Mouse (Mus musculus): ENCODE measurements around the gene Maff.
A peak's percentile ranks its signal among the peaks of the same experiment; 100 is the strongest.

Maff gene

DNA sequence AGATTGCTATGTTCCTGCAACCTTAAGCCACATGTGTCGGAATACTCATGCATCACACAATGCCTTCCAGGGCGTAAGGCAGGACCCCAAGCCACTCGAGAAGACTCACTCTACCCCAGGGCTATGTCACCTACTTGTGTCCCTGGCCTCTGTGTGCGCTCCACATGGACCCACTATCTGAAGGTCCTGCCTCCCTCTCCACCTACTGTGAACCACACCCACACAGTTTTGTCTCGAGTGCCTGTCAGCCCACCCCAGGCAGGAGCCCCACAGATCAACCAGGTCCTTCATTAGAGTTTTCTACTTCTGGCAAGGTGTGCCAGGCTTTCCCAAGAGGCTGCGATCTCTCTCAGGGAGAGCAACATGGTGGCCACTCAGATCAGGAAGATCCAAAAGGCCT is 48.9 kb downstream of the Maff start:
- DNase-seq (ENCODE audit: low read depth, low spot score), result no peak

GRCm38 (mm10) chr15:79396736-79397135 is 50.3 kb downstream of the Maff start:
- DNase-seq (ENCODE audit: low read depth, low spot score), result peak; percentile 26

DNA sequence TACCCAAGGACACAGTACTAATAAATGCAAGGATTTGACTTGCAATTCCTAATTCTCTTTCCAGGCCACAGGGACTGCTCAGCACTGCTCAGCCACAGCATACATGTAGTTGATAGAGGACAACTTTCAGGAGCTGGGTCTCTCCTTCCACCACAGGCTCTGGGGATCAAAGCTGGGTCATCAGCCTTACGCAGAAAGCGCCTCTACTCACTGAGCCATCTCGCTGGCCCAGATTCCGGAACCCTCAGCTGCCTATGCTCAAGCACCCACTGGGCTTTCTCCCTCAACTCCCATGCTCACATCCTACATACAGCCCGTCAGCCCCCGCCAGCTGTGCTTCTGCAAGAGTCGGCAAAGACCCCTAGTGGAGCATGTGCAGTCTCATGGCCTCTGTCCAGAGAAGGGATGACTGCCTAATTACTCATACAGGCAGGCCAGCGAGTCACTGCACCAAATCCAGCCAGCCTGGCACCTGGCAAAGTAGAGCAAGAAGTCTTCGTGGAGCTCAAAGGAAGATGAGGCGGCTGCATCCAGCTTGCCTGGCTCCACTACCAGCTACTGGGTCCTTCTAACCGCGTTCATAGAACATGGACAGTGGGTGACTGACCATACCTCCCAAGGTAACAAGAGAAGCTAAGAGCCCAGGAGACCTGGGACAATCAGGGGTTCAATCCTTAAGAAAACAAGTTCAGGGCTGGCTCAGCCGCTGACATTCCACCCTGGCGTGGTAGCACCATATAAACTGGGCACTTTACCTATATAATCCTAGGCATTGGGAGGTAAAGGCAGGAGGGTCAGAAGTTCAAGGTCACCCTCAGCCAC is 53.0 kb downstream of the Maff start:
- no peak for DNase-seq (ENCODE audit: low read depth, low spot score)

- no peak for DNase-seq (ENCODE audit: low read depth, low spot score)
Observed at GRCm38 (mm10) chr15:79400134-79400974, 53.9 kb downstream of the Maff start.

GRCm38 (mm10) chr15:79400975-79401365 is 54.5 kb downstream of the Maff start:
- DNase-seq (ENCODE audit: low read depth, low spot score), result no peak

- no peak for DNase-seq (ENCODE audit: low read depth, low spot score)
Observed at GRCm38 (mm10) chr15:79402176-79402575, 55.8 kb downstream of the Maff start.

- DNase-seq (ENCODE audit: low read depth, low spot score), result peak; percentile 87
Observed at GRCm38 (mm10) chr15:79402836-79403762, 56.7 kb downstream of the Maff start, which contains the start of gene Tmem184b. Gene Tmem184b, minus strand, starts transcription at chr15:79403569.

- DNase-seq (ENCODE audit: low read depth, low spot score), result no peak
Observed at GRCm38 (mm10) chr15:79403763-79404210, 57.4 kb downstream of the Maff start.

- no peak for DNase-seq (ENCODE audit: low read depth, low spot score)
Observed at GRCm38 (mm10) chr15:79404277-79404676, 57.9 kb downstream of the Maff start.

DNA sequence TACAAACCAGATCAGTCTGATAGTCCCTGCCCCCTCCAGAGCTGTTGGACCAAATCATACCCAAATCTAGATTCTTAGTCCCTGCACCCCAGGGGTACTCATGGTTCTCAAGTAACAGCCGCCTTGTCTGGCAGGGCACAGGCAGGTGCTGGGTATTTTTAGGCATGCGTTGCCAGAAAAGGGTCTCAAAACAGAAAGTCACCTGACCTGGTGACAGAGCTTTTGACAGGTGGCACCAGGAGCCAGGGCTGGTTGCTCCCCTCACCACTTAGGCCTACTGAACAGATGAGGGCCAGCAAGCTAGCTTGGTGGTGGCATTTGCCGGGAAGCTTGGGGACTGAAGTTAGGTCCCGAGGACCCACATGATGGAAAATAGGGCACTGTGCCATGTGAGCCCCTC is 60.1 kb downstream of the Maff start:
- no peak for DNase-seq (ENCODE audit: low read depth, low spot score)
